In the genomic region with DNA sequence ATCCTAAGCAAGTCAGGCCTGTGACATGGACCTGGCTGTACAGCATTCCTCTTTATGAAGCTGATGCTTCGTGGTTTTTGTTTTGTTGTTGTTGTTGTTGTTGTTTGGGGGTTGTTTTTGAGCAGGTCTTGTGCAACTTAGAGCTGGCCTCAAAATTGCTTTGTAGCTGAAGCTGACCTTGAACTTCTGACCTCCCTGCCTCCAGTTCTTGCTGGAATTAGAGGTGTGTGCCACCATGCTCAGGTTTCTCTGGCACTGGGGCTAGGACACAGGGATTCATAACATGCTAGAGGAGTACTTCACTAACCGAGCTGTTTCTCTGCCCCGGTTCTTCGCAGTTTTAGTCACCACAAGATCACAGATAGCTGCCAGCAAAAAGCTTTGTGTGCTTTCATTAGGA, we compare ENCODE assay signal across 7 mouse cellular contexts.
"Had no signal": no experiment of that assay in that cellular context is flagged by ENCODE, and none has a peak within 500 bp of the region (broad histone marks: within the 10 kb centered on the region; RNA-seq: fewer than 3 reads in every experiment).

No protein-coding gene starts in this region.

- DNase-seq: lung, adult 2 months; lung, postnatal 14 days; lung, postnatal 36 days; right cerebral cortex, postnatal 14 days; thymus, adult 2 months; thymus, postnatal 25 days; thymus, postnatal 4 days had no signal
